Mouse (Mus musculus): ENCODE data around the gene 9230104L09Rik. TPM values are rescaled to one million over a fixed set of nuclear protein-coding genes. Genes with fewer than 3 reads are reported as not detected.

The 9230104L09Rik gene
- polyA plus RNA-seq, 1 experiment from 2014 or later = not detected

DNA sequence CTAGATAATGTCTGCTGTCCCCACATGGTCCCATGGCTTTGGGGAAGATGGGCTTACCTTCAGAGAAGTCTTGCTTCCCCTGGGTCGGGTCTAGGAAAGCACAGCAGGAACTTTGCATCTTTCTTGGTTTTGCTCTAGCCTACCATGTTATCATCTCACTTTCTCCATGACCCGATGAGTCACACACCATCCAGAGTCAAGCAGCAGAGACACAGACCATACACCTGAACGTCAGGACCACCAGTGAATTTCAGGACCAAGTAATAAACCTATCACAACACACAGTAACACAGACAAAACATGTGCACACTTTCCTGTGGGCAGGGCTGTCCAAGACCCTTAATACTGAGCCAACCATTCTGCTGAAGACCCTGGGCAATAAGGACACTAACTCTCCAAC, 5.7 kb upstream of the 9230104L09Rik start:
- Histone ChIP-seq H3K27me3 (ENCODE audit: control insufficient read depth, insufficient read depth, low read length) (no peaks in the 10 kb centered on the region), H3K36me3 (replicated peaks; ENCODE audit: control insufficient read depth, insufficient read depth, low read depth, low read length) (no peaks in the 10 kb centered on the region; the same call in 1 of the 2 replicates), H3K27ac (replicated peaks; ENCODE audit: low read depth, low read length) (no peak overlapping the region), H3K9me3 (replicated peaks; ENCODE audit: control insufficient read depth, low read length) (no peaks in the 10 kb centered on the region), H3K9ac (replicated peaks; ENCODE audit: low read length) (no peak overlapping the region), H3K4me2 (ENCODE audit: low read depth, low read length) (no peak overlapping the region), H3K4me3 (ENCODE audit: low read depth, low read length) (no peak overlapping the region), H3K4me1 (ENCODE audit: control insufficient read depth, insufficient read depth, low read length) (peaks cover 3% of the 10 kb centered on the region)
- ATAC-seq (replicated peaks; ENCODE audit: insufficient number of reproducible peaks, low FRiP score, low TSS enrichment, low read depth) (no peak), DNase-seq (ENCODE audit: low spot score) (no peak)
- WGBS = 83% methylated on average over 3 of the region's 3 CpGs

DNA sequence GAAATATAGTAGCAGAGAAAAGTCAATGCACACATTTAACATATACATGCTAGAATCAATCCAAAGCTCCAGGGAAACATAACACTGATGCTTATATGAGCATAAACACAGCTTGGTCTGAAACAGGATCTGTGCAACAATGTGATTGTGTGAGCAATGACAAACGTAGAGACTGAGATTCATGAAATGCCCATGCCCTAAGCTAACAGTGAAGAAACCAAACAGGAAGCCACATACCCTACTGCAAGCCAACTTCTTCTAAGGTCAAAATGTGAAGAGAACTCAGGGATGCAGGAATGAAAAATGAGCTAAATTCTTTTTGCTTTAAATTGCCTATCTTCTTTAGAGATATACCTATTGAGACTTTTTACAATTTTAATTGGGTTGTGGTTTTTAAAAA, 4.1 kb upstream of the 9230104L09Rik start:
- 79% methylated on average over 1 of the region's 1 CpGs for WGBS
- H3K27ac ChIP-seq (replicated peaks; ENCODE audit: low read depth, low read length) = no peak overlapping the region
- no peak overlapping the region for H3K4me2 ChIP-seq (ENCODE audit: low read depth, low read length)
- no peaks in the 10 kb centered on the region for H3K9me3 ChIP-seq (replicated peaks; ENCODE audit: control insufficient read depth, low read length)
- peaks cover 3% of the 10 kb centered on the region for H3K4me1 ChIP-seq (ENCODE audit: control insufficient read depth, insufficient read depth, low read length)
- no peak for DNase-seq (ENCODE audit: low spot score)
- H3K36me3 ChIP-seq (replicated peaks; ENCODE audit: control insufficient read depth, insufficient read depth, low read depth, low read length) = no peaks in the 10 kb centered on the region; the same call in 1 of the 2 replicates
- ATAC-seq (replicated peaks; ENCODE audit: insufficient number of reproducible peaks, low FRiP score, low TSS enrichment, low read depth) = no peak
- H3K4me3 ChIP-seq (ENCODE audit: low read depth, low read length) = no peak overlapping the region
- H3K27me3 ChIP-seq (ENCODE audit: control insufficient read depth, insufficient read depth, low read length) = no peaks in the 10 kb centered on the region
- H3K9ac ChIP-seq (replicated peaks; ENCODE audit: low read length) = no peak overlapping the region

DNA sequence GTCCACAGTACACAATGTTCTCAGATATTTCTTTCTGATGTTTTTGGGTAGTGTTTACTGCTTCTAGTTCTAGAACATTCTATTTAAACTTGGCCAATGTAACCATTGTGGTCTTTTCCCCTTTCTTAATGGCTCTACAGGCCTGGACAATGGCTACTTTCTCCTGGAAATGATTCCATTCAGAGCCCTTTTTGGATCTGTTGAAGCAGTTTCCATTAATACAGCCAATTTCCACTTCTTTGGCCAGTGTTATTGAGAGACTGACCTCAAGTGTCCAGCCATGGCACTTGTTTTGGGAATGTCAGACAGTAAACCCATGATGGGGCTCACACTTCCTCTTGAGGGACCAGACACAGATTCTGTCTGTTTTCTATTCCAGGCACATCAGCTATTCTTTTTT, 3.1 kb downstream of the 9230104L09Rik start:
- Histone ChIP-seq H3K27ac (replicated peaks; ENCODE audit: low read depth, low read length) (no peak overlapping the region), H3K36me3 (replicated peaks; ENCODE audit: control insufficient read depth, insufficient read depth, low read depth, low read length) (no peaks in the 10 kb centered on the region), H3K27me3 (ENCODE audit: control insufficient read depth, insufficient read depth, low read length) (no peaks in the 10 kb centered on the region), H3K4me2 (ENCODE audit: low read depth, low read length) (no peak overlapping the region), H3K9me3 (replicated peaks; ENCODE audit: control insufficient read depth, low read length) (no peaks in the 10 kb centered on the region), H3K9ac (replicated peaks; ENCODE audit: low read length) (no peak overlapping the region), H3K4me1 (ENCODE audit: control insufficient read depth, insufficient read depth, low read length) (no peaks in the 10 kb centered on the region), H3K4me3 (ENCODE audit: low read depth, low read length) (no peak overlapping the region)
- no peak for ATAC-seq (replicated peaks; ENCODE audit: insufficient number of reproducible peaks, low FRiP score, low TSS enrichment, low read depth)
- no peak for DNase-seq (ENCODE audit: low spot score)

DNA sequence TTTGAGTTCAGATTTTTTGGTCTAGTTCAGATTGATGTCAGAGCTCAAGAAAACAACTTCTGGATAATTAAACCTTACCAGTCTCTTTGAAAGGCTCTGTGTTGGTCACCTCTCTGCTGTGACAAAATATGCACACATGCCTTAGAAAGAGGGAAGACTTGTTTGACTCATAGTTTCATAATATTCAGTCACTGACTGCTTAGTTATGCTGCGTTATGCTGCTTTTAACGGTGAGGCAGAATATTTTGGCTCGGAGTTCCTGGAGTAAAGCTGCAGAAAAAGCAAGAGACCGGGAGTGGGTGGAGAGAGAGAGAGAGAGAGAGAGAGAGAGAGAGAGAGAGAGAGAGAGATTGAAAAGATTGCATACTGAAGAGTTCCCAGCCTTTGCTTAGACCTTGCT, 3.8 kb downstream of the 9230104L09Rik start:
- H3K27ac ChIP-seq (replicated peaks; ENCODE audit: low read depth, low read length) = no peak overlapping the region
- no peak overlapping the region for H3K4me3 ChIP-seq (ENCODE audit: low read depth, low read length)
- ATAC-seq (replicated peaks; ENCODE audit: insufficient number of reproducible peaks, low FRiP score, low TSS enrichment, low read depth) (no peak), DNase-seq (ENCODE audit: low spot score) (no peak)
- WGBS = 90% methylated on average over 4 of the region's 4 CpGs
- no peak overlapping the region for H3K4me2 ChIP-seq (ENCODE audit: low read depth, low read length)
- no peaks in the 10 kb centered on the region for H3K36me3 ChIP-seq (replicated peaks; ENCODE audit: control insufficient read depth, insufficient read depth, low read depth, low read length)
- H3K27me3 ChIP-seq (ENCODE audit: control insufficient read depth, insufficient read depth, low read length) = no peaks in the 10 kb centered on the region
- no peaks in the 10 kb centered on the region for H3K4me1 ChIP-seq (ENCODE audit: control insufficient read depth, insufficient read depth, low read length)
- H3K9ac ChIP-seq (replicated peaks; ENCODE audit: low read length) = no peak overlapping the region
- H3K9me3 ChIP-seq (replicated peaks; ENCODE audit: control insufficient read depth, low read length) = no peaks in the 10 kb centered on the region

DNA sequence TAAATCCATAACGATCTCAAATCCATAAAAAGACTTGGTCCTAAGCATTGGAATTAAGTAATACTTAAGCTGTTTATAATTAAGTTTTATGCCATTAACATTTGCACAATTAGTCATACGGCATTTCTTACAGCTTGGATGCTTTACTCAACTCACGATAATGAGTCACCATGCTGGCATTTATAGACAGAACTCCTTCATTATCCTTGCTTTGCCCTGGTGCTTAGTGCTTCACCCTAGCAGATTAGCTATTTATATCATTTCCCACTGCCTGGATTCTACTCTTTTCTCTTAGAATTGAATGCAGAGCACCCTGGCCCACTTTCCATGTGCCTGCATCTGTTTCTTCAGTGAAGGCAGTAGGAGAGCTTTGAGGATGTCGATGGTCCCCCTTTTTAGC, 7.3 kb downstream of the 9230104L09Rik start:
- H3K9me3 ChIP-seq (replicated peaks; ENCODE audit: control insufficient read depth, low read length) = no peaks in the 10 kb centered on the region
- H3K4me3 ChIP-seq (ENCODE audit: low read depth, low read length) = no peak overlapping the region
- no peak overlapping the region for H3K4me2 ChIP-seq (ENCODE audit: low read depth, low read length)
- ATAC-seq (replicated peaks; ENCODE audit: insufficient number of reproducible peaks, low FRiP score, low TSS enrichment, low read depth) (no peak), DNase-seq (ENCODE audit: low spot score) (no peak)
- H3K36me3 ChIP-seq (replicated peaks; ENCODE audit: control insufficient read depth, insufficient read depth, low read depth, low read length) = no peaks in the 10 kb centered on the region
- H3K4me1 ChIP-seq (ENCODE audit: control insufficient read depth, insufficient read depth, low read length) = no peaks in the 10 kb centered on the region
- H3K27ac ChIP-seq (replicated peaks; ENCODE audit: low read depth, low read length) = no peak overlapping the region
- no peaks in the 10 kb centered on the region for H3K27me3 ChIP-seq (ENCODE audit: control insufficient read depth, insufficient read depth, low read length)
- H3K9ac ChIP-seq (replicated peaks; ENCODE audit: low read length) = no peak overlapping the region
- 80% methylated on average over 4 of the region's 4 CpGs for WGBS

DNA sequence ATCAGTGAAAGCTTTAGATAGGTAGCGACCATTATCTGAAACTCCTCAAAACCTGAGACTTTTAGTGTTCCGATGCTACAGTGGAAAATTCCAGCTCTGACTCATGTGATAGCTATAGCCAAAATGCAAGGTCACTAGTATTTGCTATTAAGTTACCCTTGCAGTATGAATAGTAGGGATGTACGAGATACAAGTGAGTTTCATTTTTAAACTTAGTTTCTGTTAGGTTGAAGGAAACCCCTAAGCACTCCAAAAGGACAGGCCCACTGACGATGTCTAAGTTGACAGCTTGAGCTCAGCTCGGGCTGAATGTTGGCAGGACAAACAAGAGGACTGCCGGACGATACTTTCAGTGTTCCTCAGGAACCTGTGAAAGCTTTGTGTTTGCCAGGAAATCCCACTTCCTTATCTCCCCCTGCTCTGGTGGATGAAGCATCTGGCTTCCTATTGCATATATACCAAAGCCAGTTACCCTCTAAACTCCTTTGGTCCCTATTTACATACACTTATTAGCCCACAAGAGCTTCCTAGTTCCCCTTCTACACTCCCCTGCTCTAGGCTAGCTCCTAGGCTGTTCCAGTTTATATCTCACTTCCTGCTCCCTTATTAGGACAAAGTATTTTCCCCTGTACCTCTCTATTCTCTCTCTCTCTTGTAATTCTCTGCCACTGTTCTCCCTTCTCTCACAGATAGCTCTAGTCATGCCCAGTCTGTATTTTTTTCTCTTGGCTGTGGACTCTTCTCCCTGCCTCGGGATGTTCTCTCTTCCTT, 8.0 kb downstream of the 9230104L09Rik start:
- Histone ChIP-seq H3K27me3 (ENCODE audit: control insufficient read depth, insufficient read depth, low read length) (no peaks in the 10 kb centered on the region), H3K4me3 (ENCODE audit: low read depth, low read length) (no peak overlapping the region), H3K9ac (replicated peaks; ENCODE audit: low read length) (no peak overlapping the region), H3K4me2 (ENCODE audit: low read depth, low read length) (no peak overlapping the region), H3K27ac (replicated peaks; ENCODE audit: low read depth, low read length) (no peak overlapping the region), H3K4me1 (ENCODE audit: control insufficient read depth, insufficient read depth, low read length) (no peaks in the 10 kb centered on the region), H3K36me3 (replicated peaks; ENCODE audit: control insufficient read depth, insufficient read depth, low read depth, low read length) (no peaks in the 10 kb centered on the region), H3K9me3 (replicated peaks; ENCODE audit: control insufficient read depth, low read length) (no peaks in the 10 kb centered on the region)
- no peak for ATAC-seq (replicated peaks; ENCODE audit: insufficient number of reproducible peaks, low FRiP score, low TSS enrichment, low read depth)
- WGBS = 78% methylated on average over 8 of the region's 8 CpGs
- DNase-seq (ENCODE audit: low spot score) = no peak

DNA sequence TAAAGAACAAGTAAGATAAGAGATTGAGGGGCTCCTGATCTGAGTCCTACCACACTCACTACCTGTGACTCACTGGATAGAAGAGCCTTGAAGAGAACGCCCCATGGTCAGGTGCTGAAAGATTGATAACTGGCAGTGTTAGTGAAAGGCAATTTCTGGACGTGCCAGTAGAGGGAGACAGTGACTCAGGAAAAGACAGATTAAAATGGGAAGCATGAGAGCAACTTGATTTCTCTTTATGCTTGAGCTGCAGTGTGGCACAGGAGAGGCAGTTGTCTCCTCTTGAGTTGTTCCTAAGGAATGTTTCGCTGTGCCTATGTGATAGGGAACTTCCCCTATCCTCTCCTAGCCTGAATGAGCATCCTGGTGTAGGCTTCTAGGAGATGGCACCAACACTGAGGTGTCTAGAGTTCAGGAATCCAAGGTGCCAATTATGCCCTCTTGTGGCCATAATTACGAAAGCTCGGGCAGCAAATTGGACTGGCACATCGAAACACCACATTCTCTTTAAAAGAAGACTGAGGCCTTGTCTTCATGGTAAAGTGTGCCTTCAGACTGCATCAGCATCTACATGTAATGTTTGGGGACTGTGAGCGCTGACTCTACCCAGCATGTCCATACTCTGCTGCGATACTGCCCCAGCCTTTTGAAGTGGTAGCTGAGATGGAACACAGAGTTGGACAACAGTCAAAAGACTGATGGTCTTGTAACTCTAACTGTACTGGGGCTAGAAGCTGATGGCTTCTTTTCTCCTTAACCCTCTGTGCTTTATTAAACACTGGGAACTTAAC, 13.5 kb downstream of the 9230104L09Rik start:
- peak; percentile 73 for DNase-seq (ENCODE audit: low spot score)
- H3K4me3 ChIP-seq (ENCODE audit: low read depth, low read length) = no peak overlapping the region
- H3K27ac ChIP-seq (replicated peaks; ENCODE audit: low read depth, low read length) = no peak overlapping the region
- WGBS = 48% methylated on average over 8 of the region's 8 CpGs
- no peak overlapping the region for H3K4me2 ChIP-seq (ENCODE audit: low read depth, low read length)
- H3K9ac ChIP-seq (replicated peaks; ENCODE audit: low read length) = no peak overlapping the region
- H3K36me3 ChIP-seq (replicated peaks; ENCODE audit: control insufficient read depth, insufficient read depth, low read depth, low read length) = no peaks in the 10 kb centered on the region
- ATAC-seq (replicated peaks; ENCODE audit: insufficient number of reproducible peaks, low FRiP score, low TSS enrichment, low read depth) = peak; percentile 72; the same call in 1 of the 2 replicates
- H3K9me3 ChIP-seq (replicated peaks; ENCODE audit: control insufficient read depth, low read length) = no peaks in the 10 kb centered on the region
- H3K4me1 ChIP-seq (ENCODE audit: control insufficient read depth, insufficient read depth, low read length) = no peaks in the 10 kb centered on the region
- no peaks in the 10 kb centered on the region for H3K27me3 ChIP-seq (ENCODE audit: control insufficient read depth, insufficient read depth, low read length)

DNA sequence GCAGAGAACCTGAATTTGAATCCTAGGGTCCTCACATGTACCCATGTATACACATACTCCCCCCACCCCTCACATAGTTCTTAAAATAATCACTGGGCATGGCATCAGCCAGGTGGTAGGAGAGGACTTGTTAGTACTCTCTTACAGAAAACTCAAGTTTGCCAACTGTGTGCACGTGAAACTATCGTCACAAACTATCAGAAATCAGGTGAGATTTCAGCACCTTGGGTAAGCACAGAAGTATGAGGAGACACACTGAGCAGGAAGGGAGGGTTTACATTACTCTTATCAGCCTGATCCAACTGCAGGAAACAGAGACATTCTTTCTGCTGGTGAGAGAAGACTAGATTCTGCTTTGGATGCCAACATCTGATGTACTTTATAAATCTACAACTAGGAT, 25.6 kb downstream of the 9230104L09Rik start:
- Histone ChIP-seq H3K9ac (replicated peaks; ENCODE audit: low read length) (no peak overlapping the region), H3K27me3 (ENCODE audit: control insufficient read depth, insufficient read depth, low read length) (no peaks in the 10 kb centered on the region), H3K4me3 (ENCODE audit: low read depth, low read length) (no peak overlapping the region), H3K4me2 (ENCODE audit: low read depth, low read length) (no peak overlapping the region), H3K9me3 (replicated peaks; ENCODE audit: control insufficient read depth, low read length) (no peaks in the 10 kb centered on the region), H3K4me1 (ENCODE audit: control insufficient read depth, insufficient read depth, low read length) (no peaks in the 10 kb centered on the region), H3K36me3 (replicated peaks; ENCODE audit: control insufficient read depth, insufficient read depth, low read depth, low read length) (no peaks in the 10 kb centered on the region), H3K27ac (replicated peaks; ENCODE audit: low read depth, low read length) (no peak overlapping the region)
- ATAC-seq (replicated peaks; ENCODE audit: insufficient number of reproducible peaks, low FRiP score, low TSS enrichment, low read depth) = no peak
- no peak for DNase-seq (ENCODE audit: low spot score)
- WGBS = 85% methylated on average over 2 of the region's 2 CpGs

All from embryonic facial prominence, embryonic 11.5 days (tissue).